Mouse (Mus musculus) left cerebral cortex, postnatal 25 days (tissue): ENCODE measurements around the gene Rbfox1. TPM values are rescaled to one million over a fixed set of nuclear protein-coding genes. Genes with fewer than 3 reads are reported as not detected.
A peak's percentile ranks its signal among the peaks of the same experiment; 100 is the strongest.

Source experiments
- DNase-seq, 2 experiments: peaks; one replicate each; pipeline ENCODE4 v3.0.0; 2022; ENCODE audit warnings: low spot score in 2 of 2, mixed read lengths in 1 of 2
- intact Hi-C: fragments of 180-260 bp; cut with DNase I; formaldehyde crosslinking; loops from one replicate; pipeline ENCODE4 v1.15.1; 2025
- total RNA-seq, 2 experiments: library from RNA; stranded (reverse); gene quantifications; 2 replicates each; pipeline ENCODE4 v1.2.3; 2021

Gene Rbfox1
- total RNA-seq, 2 experiments from 2014 or later = 322 to 343 TPM

DNA sequence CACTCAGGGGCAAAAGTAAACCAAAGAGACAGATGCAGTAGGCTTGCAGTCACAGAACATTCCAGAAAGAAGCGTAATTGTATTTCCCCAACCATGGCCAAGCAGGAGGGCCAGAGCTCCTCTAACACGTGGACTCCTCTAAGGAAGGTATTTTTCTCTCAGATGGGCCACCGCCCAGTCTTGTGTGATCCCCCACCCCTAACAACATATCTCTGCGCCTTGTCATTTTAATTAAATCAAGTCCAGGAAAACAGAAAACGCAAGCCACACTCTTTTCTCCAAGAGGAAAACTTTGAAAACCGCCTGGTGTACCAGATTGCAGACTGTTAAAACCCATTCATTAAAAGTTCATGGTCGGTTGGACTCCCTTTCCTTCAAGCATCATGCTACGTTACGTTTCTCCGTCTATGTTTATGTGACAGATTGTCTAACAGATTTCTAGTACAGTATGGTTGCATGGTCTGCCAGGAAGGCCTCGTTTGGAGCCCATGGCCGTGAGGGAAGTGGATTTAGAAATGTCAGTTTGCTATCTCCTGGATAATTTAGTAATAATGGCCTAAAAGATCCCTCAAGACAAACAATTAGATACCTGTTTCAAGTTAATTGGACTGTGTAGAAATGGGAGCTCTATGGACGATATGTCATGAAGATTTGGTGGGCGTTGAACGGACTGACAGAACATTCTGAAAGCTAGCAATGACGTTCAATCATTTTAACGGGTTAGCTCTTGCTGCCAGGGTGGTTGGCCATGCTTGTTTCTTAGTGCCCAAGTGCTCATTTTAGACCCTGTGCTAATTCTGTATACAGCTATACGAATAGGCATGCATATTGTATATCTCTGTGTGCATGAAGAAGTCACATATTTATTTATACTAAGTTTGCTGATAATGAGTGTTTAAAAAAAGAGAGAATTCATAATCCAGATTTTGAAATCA lies 425.9 kb downstream of the Rbfox1 start:
- DNase-seq = no peak
- intact Hi-C loops = loop anchor here (10.0 kb wide), 1 partner anchor 276 kb away; no protein-coding TSS in a partner anchor

DNA sequence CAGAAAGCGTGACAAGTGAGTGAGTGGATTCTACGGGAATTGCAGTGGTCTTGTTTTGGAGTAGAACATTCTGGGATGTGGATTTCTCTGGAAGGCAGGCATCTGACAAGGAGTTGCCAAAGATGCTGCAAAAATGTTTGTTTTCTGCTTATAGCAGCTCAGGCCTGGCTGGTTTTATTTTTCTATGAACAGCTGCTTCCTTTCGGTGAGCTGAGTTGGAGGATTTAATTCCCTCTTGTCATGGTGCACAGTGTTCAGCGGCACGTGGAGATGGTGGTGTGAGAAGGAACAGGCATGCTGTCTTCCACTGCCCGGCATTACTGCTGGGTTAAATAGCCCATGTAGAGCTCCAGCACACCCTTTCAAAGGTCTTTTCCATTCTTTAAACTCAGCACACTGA lies 428.5 kb downstream of the Rbfox1 start:
- intact Hi-C loops = loop anchor here (10.0 kb wide), 1 partner anchor 279 kb away; no protein-coding TSS in a partner anchor
- peak; percentile 55 to 74 for DNase-seq

DNA sequence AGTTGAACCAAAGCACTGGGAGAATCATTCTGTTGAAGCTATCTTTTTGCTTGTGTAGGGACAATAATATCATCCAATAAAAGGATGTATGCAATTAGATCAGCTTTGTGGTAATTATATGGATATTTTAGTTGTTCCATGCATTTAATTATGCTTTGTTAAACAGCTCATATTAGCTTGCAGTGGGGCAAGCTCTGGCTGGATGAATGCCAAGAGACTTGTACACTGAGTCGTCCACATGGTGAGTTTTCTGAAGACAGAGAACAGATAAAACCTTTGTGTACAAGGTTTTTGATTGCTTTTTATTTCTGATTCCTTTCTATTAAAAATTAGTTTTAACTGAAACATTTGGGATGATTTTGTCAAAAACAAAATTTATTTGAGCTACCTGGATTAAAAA lies 439.7 kb downstream of the Rbfox1 start:
- intact Hi-C loops = no loop called here
- no peak for DNase-seq

DNA sequence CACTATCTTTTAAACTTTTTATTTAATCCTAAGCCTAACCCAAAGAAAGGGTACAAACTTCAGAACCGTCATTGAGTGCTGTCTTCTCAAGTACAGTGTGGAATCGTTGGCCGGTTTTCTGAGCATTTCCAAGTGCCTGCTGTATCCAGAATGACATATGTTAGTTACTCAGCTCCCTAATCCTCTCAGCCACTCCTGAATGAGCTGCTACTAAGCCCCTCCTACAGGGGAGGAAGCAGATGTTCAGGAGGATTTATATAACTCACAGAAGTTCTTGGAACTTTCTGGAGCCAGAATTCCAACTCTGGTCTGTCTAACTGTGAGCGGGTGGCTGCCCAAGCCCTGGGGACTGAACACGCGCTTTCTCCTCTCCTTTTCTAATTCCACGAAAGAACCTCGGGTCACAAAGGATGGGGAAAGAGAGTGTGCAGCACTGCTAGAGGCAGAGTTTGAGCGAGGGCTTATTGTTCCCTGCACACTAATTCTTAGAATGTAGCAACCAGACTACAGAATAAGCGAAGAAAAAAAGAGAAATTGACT lies 446.3 kb downstream of the Rbfox1 start:
- intact Hi-C loops = no loop called here
- DNase-seq = peak in 1 of 2 experiments; percentile 66

DNA sequence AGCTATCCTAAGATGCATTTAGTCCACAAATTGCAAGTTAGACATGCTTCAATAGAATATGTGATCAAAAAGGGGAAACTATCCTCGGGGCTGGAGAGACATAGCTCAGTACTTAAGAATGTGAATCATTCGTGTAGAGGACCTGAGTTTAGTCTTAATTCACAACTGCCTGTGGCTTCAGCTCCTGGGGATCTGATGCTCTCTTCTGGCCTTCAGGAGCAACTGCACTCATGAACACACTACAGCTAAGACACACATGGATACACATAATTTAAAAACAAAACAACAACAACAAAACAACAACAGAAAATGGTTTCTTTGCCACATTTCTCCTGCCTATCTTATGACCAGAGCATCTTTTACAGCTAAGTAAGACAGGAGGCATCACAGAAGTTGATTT lies 448.1 kb downstream of the Rbfox1 start:
- DNase-seq = no peak
- intact Hi-C loops = no loop called here

DNA sequence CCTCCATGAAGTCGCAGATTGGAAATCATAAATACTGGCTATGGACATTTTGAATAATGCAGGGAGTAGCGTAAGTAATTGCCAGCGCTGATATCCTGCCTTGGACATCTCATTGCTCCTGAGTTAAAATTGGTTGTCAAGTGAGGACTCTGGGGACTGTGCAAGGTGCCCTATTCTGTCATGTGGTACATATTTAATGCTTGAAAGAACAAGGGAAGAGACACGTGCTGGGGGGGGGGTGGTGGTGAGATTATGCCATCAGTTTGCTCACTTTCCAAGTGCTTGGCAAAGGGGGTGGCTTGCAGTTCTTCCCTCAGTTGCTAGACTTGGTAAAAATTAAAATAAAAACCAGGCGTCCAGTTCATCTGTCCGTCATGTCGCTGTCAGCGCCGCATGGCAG lies 462.9 kb downstream of the Rbfox1 start:
- intact Hi-C loops = loop anchor here (2.0 kb wide), 1 partner anchor 83 kb away; no protein-coding TSS in a partner anchor
- no peak for DNase-seq

DNA sequence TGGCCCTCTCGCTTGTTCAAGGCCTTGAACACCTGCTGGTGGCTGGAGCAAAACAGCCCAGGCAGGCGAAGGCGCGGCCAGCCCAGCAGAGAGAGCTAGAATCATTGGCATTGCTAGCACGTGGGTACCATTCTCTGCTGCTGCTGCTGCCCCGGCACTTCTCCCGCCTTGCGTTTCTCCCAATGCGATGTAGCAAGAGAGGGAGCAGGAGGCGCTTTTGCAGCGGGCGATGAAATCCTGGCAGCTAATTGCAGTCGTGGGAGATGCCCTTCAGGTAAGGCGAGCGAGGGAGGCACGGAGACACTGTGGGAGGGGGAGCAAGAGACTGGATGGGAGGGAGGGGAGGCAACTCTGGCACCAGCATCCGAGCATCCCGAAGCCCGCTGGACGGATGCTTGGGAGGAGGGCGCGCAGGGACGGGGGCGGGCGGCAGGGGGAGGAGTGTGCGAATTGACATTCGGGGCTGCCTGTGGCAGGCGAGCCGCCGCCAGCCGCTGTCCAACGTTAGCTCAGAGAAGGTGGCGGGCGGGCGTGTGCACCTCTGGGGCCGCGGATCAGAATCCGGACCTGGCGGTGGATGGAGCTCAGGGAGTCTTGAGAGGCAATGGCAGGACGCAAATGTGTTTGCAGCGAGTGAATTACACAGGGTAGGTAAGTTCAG lies 463.6 kb downstream of the Rbfox1 start:
- peak; percentile 72 to 86 for DNase-seq
- intact Hi-C loops = loop anchor here (2.0 kb wide), 1 partner anchor 82 kb away; no protein-coding TSS in a partner anchor

DNA sequence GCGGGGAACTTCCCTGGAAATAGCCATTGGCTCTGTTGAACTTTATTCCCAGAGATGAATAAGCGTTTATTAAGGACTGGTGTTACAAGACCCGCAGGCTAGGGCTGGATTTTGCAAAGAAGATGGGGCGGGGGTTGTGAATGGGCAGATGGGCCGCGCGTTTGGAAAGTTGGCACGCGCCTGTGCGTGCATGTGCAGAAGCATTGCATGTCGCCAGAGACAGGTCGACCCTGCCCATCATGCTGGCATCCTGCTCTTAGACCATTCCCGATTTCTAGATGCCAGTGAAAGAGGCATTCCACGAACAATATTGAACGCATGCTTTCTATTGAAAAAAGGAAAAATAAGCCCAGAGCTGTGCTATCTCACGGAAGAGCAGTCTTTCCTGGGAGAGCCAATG lies 464.2 kb downstream of the Rbfox1 start:
- DNase-seq = peak; percentile 47 to 56
- intact Hi-C loops = loop anchor here (2.0 kb wide), 1 partner anchor 81 kb away; no protein-coding TSS in a partner anchor

DNA sequence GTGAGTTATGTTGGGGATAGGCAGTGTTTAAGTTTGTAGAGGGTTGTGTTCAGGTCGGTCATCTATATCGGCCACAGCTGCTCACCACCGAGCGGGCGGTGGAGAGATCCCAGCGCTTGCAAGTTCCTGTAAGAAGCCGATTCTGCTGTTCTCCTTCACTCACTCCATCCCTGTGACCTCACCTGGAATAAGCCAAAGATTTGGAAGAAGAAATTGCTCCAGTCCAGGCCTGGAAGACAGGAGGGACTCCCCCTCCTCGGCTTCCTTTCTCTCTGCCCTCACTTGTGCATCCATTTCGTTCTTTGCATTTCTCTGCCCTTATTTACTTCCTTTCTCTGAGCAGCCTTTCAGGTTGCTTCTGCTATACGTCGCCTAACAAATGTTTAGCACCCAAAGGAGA lies 465.1 kb downstream of the Rbfox1 start:
- DNase-seq = peak in 1 of 2 experiments; percentile 13
- intact Hi-C loops = loop anchor here (5.0 kb wide), 1 partner anchor 127 kb away; no protein-coding TSS in a partner anchor

DNA sequence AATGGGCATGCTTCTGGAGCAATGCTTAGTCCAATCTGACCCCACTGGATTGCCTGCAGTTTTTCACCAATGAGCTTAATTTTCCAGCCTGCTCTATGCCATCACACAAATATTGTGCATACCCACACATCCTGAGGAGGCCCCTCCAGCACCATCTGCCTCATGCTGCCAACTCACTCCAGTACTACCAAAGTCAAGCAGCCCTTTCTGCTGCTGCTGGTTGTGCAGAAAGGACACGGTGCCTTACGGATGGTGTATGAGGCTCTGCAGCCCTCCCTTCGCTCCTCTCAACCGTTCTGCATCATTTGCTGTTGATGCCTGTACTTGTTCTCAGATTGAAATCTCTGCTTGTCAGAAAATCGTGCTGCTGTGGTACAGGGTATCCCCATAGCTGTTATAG lies 468.0 kb downstream of the Rbfox1 start:
- intact Hi-C loops = loop anchor here (5.0 kb wide), 1 partner anchor 124 kb away; no protein-coding TSS in a partner anchor
- peak in 1 of 2 experiments; percentile 62 for DNase-seq

DNA sequence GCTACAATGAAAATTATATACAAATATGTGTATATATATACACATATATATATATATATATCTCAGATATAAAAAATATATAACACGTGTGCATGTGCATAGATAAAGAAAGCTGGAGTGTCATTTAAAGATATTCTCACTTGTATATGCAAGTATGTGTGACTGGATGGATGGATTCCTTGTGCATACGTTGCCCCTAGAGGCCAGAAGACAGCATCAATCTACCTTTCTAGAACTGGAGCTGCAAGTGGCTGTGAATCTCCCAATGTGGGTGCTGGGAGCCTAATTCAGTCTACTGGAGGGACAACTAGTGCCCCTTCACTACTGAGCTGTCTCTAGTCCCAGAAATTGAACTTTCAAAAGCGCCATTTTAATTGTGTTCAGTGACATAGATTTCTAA lies 471.8 kb downstream of the Rbfox1 start:
- DNase-seq = no peak
- intact Hi-C loops = no loop called here

DNA sequence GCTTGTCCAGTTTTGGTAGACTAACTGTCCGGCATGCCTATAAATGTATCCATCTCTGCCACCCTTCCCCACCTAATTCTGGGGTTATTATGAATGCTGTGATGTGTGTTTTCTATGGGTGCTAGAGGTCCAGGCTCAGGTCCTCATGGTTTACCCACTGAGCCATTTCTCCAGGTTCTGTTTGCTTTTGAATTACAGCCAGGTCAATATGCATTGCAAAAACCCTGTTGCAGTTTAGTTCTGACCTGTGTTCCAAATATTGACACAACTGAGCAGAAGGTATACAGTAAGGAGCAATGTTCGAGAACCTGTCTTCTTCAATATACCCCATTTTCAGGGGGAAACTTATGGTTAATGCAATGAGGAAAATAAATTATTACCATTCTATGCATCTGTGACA lies 480.6 kb downstream of the Rbfox1 start:
- intact Hi-C loops = no loop called here
- DNase-seq = no peak

DNA sequence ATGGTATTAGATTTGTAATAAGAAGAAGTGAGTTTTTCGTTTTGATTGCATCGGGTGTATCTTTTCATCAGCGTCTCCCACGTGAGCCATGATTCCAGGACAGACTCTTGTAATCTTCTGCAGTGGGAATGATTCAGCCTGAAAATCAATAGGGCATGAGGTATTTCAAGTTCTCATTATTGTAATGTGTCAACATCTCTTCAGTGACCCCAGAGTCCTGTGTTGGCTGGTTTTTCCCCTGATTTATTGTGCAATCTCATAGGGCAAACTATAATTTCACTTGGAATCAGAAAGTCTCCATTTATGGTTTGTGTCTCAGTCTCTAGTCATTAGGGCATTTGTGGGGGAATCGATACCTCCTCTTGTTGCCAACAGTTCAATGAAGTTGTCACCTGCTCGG lies 481.5 kb downstream of the Rbfox1 start:
- intact Hi-C loops = no loop called here

DNA sequence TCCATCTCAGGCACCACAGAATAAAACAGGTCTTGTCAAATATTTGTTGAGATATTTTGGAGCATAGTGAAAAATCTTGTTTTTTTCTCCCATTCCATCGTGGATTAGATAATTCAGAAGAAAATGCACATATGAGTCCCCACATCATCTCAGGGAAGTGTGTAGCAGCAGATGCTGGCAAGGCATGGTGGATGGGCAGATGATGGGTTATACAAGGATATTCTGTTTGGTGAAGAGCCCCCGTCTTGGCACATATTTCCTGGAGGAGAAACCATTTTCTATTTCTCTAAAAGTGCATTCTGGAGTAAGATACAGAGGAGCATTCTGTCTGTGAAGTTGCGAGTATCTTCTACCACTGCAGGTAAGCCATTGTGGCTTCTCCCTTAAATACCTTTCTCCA lies 495.8 kb downstream of the Rbfox1 start:
- intact Hi-C loops = no loop called here
- peak in 1 of 2 experiments; percentile 81 for DNase-seq

More for the DNA sequence above, 481.5 kb downstream of the Rbfox1 start:
- DNase-seq = no peak

DNA sequence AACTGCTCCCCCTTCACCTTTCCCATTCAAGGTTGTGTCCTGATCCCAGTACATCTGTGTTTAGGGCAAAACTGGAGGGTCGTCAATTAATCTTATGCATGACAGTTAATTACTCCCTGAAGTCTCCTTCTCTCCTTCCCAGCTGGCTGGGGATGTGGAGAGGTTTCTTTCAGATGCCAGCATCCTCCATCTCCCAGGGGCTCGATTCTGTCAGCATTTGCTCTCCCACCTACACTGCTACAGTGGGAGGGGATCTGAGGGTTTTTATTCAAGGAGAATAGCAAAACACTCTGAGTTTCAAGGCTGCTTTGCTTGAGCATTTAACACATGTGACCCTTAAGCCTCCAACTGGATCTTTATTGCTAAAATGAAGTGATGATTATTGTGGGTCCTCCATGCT lies 496.4 kb downstream of the Rbfox1 start:
- DNase-seq = peak in 1 of 2 experiments; percentile 58
- intact Hi-C loops = no loop called here

DNA sequence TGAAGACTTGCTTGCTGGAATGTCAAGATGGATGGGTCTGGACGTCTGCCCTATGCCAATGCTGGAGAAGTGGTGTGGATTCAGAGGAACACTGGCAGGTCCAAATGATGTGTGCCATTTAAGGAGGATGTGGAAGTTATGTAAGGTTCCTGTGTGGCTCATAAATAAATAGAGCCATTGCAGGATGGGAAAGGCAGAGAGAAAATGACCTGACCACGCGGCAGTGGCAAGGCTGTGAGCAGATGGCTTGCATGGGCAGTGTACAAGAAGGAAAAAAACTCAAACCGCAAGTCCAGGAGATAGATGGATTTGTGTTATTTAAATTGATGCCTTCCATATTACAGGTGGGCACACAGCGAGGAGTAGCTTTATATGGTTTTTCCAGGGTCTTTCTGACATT lies 497.6 kb downstream of the Rbfox1 start:
- no peak for DNase-seq
- intact Hi-C loops = no loop called here

DNA sequence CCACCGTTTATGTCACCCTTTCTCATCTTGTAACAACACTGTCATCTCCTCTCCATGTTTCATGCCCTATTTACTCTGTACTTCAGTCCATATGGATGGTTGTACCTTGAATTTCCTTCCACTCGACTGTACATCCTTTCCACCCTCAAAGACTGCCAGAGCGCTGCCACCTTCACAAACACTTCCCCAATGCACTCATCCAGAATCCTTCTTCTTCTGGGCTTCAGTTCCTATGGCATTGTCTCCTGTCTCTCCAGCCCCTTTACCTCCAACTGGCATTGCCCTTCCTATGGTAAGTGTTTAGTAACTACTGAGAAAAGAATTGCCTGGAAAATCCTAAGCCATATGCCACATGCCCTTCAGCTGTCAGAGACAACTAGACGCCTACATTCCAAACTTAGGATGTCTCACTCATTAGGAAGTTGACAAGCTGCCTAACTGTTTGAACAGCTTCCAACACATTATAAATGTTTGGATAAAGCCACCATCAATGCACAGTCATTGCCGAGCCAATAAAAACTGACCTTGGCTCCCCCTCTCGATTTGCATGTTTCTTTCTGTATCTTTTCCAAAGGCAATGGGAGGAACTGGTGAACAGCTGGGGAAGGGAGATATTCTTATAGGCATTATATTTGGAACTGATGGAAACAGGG lies 505.2 kb downstream of the Rbfox1 start:
- peak in 1 of 2 experiments; percentile 50 for DNase-seq
- intact Hi-C loops = no loop called here

DNA sequence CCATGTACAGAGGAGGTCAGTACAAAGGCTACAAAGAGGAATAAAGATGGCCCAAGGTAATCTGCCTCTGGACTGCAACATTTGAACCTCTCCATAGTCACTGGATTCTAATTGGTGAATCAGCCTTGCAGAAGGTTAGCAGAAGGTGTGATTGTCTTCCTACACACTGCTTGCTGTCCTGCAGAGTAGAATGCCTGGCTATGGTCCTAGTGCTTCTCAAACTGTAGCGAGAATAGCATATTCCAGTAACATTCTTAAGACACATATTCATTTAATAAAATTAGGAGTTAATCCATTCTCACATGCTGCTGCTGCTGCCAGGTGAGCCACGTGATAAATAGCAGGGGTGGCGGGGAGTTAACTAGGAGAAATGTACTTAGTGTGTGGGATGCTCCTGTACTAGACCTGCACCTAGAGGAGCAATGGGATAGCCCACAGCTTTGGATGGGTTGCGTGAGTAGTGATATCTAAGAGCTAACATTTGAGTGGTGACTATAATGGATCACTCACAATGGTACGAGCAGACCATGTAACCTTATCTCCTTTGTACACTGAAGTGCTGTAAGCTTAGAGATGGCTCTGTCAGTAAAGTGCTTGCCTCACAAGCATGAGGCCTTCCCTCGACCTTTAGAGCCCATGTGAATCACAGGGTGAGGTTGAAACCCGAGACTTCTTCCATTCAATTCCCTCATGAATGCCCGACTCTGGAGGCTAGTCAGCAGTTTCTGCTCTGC lies 511.7 kb downstream of the Rbfox1 start:
- intact Hi-C loops = no loop called here
- peak in 1 of 2 experiments; percentile 28 for DNase-seq

DNA sequence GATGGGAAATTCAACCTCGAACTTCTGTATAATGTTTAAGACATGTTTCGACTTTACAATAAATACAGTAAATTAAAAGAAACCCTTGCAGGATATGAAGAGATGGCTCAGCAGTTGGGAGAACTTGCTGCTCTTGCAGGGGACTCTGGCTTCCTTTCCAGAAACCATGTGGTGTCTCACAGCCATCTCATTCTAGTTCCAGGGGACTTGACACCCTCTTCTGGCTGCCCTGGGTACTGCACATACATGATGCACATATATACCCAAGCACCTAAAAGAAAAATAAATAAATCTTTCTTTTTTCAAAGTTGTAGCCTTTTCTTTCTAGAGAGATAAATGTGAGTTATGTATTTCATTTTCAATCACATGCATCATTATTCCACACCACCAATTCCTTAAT lies 512.5 kb downstream of the Rbfox1 start:
- DNase-seq = no peak
- intact Hi-C loops = no loop called here
